Mouse (Mus musculus): ENCODE results near the gene 2310033P09Rik. TPM values are rescaled to one million over a fixed set of nuclear protein-coding genes. Genes with fewer than 3 reads are reported as not detected.

Gene 2310033P09Rik
- polyA plus RNA-seq, 1 experiment from 2014 or later = 32.9 TPM

- Histone ChIP-seq H3K9me3 (ENCODE audit: low read depth, low read length) (no peaks in the 10 kb centered on the region), H3K36me3 (ENCODE audit: insufficient read depth) (no peaks in the 10 kb centered on the region), H3K27ac (ENCODE audit: low read depth) (peak overlapping the region; percentile 100), H3K27me3 (ENCODE audit: insufficient read depth, low read length) (no peaks in the 10 kb centered on the region), H3K4me2 (peak overlapping the region; percentile 69), H3K4me1 (ENCODE audit: insufficient read depth) (peaks cover 5% of the 10 kb centered on the region), H3K4me3 (ENCODE audit: low read depth, low read length) (peak overlapping the region; percentile 70), H3K9ac (peak overlapping the region; percentile 92)
- 73% methylated on average over 9 of the region's 9 CpGs for WGBS
- ATAC-seq (ENCODE audit: insufficient read depth) (no peak), DNase-seq (no peak)
- no peak for TF ChIP-seq CTCF (IDR thresholded peaks at IDR 0.05; ENCODE audit: low read depth)
Measured at GRCm38 (mm10) chr11:59164384-59164783, 43.7 kb upstream of the 2310033P09Rik start.

GRCm38 (mm10) chr11:59165616-59166241 is 42.4 kb upstream of the 2310033P09Rik start:
- ATAC-seq (ENCODE audit: insufficient read depth) (no peak), DNase-seq (peak; percentile 53)
- TF ChIP-seq CTCF (IDR thresholded peaks at IDR 0.05; ENCODE audit: low read depth) = no peak
- Histone ChIP-seq H3K4me3 (ENCODE audit: low read depth, low read length) (no peak overlapping the region), H3K36me3 (ENCODE audit: insufficient read depth) (no peaks in the 10 kb centered on the region), H3K27me3 (ENCODE audit: insufficient read depth, low read length) (no peaks in the 10 kb centered on the region), H3K4me2 (no peak overlapping the region), H3K27ac (ENCODE audit: low read depth) (0 out of 2 replicates have a peak overlapping the region, but pooled peaks have one; percentile 27), H3K4me1 (ENCODE audit: insufficient read depth) (peaks cover 5% of the 10 kb centered on the region), H3K9ac (no peak overlapping the region), H3K9me3 (ENCODE audit: low read depth, low read length) (no peaks in the 10 kb centered on the region)
- WGBS = 38% methylated on average over 2 of the region's 2 CpGs

GRCm38 (mm10) chr11:59169807-59170206 is 38.3 kb upstream of the 2310033P09Rik start:
- WGBS = 29% methylated on average over 3 of the region's 3 CpGs
- Histone ChIP-seq H3K27ac (ENCODE audit: low read depth) (no peak overlapping the region), H3K9me3 (ENCODE audit: low read depth, low read length) (no peaks in the 10 kb centered on the region), H3K27me3 (ENCODE audit: insufficient read depth, low read length) (peaks cover 8% of the 10 kb centered on the region), H3K4me1 (ENCODE audit: insufficient read depth) (no peaks in the 10 kb centered on the region), H3K36me3 (ENCODE audit: insufficient read depth) (no peaks in the 10 kb centered on the region), H3K4me2 (no peak overlapping the region), H3K9ac (no peak overlapping the region), H3K4me3 (ENCODE audit: low read depth, low read length) (no peak overlapping the region)
- DNase-seq (no peak), ATAC-seq (ENCODE audit: insufficient read depth) (no peak)
- TF ChIP-seq CTCF (IDR thresholded peaks at IDR 0.05; ENCODE audit: low read depth) = no peak

- no peak overlapping the region for H3K9ac ChIP-seq
- no peaks in the 10 kb centered on the region for H3K9me3 ChIP-seq (ENCODE audit: low read depth, low read length)
- H3K27ac ChIP-seq (ENCODE audit: low read depth) = no peak overlapping the region
- H3K4me3 ChIP-seq (ENCODE audit: low read depth, low read length) = no peak overlapping the region
- WGBS = 65% methylated on average over 4 of the region's 4 CpGs
- H3K4me2 ChIP-seq = no peak overlapping the region
- no peaks in the 10 kb centered on the region for H3K4me1 ChIP-seq (ENCODE audit: insufficient read depth)
- H3K27me3 ChIP-seq (ENCODE audit: insufficient read depth, low read length) = peaks cover 15% of the 10 kb centered on the region
- no peak for ATAC-seq (ENCODE audit: insufficient read depth)
- no peak for DNase-seq
- no peaks in the 10 kb centered on the region for H3K36me3 ChIP-seq (ENCODE audit: insufficient read depth)
- no peak for TF ChIP-seq CTCF (IDR thresholded peaks at IDR 0.05; ENCODE audit: low read depth)
Measured at GRCm38 (mm10) chr11:59170549-59170948, 37.6 kb upstream of the 2310033P09Rik start.

- H3K4me3 ChIP-seq (ENCODE audit: low read depth, low read length) = no peak overlapping the region
- no peak overlapping the region for H3K4me2 ChIP-seq
- no peaks in the 10 kb centered on the region for H3K36me3 ChIP-seq (ENCODE audit: insufficient read depth)
- no peaks in the 10 kb centered on the region for H3K4me1 ChIP-seq (ENCODE audit: insufficient read depth)
- no peak overlapping the region for H3K27ac ChIP-seq (ENCODE audit: low read depth)
- peaks cover 49% of the 10 kb centered on the region for H3K27me3 ChIP-seq (ENCODE audit: insufficient read depth, low read length)
- TF ChIP-seq CTCF (IDR thresholded peaks at IDR 0.05; ENCODE audit: low read depth) = no peak
- ATAC-seq (ENCODE audit: insufficient read depth) = no peak
- H3K9ac ChIP-seq = no peak overlapping the region
- H3K9me3 ChIP-seq (ENCODE audit: low read depth, low read length) = no peaks in the 10 kb centered on the region
- 53% methylated on average over 6 of the region's 6 CpGs for WGBS
- no peak for DNase-seq
Measured at GRCm38 (mm10) chr11:59174189-59174838, 33.8 kb upstream of the 2310033P09Rik start.

GRCm38 (mm10) chr11:59176475-59176874 is 31.6 kb upstream of the 2310033P09Rik start:
- Histone ChIP-seq H3K4me3 (ENCODE audit: low read depth, low read length) (peak overlapping the region; percentile 25), H3K9me3 (ENCODE audit: low read depth, low read length) (no peaks in the 10 kb centered on the region), H3K27me3 (ENCODE audit: insufficient read depth, low read length) (peaks cover 49% of the 10 kb centered on the region), H3K36me3 (ENCODE audit: insufficient read depth) (no peaks in the 10 kb centered on the region), H3K4me2 (peak overlapping the region; percentile 43; the same call in 1 of the 2 replicates), H3K4me1 (ENCODE audit: insufficient read depth) (no peaks in the 10 kb centered on the region), H3K27ac (ENCODE audit: low read depth) (no peak overlapping the region), H3K9ac (no peak overlapping the region)
- ATAC-seq (ENCODE audit: insufficient read depth) (no peak), DNase-seq (peak; percentile 34)
- 3% methylated on average over 48 of the region's 48 CpGs for WGBS
- TF ChIP-seq CTCF (IDR thresholded peaks at IDR 0.05; ENCODE audit: low read depth) = no peak

GRCm38 (mm10) chr11:59176921-59177320 is 31.2 kb upstream of the 2310033P09Rik start:
- Histone ChIP-seq H3K4me3 (ENCODE audit: low read depth, low read length) (peak overlapping the region; percentile 25), H3K9ac (no peak overlapping the region), H3K36me3 (ENCODE audit: insufficient read depth) (no peaks in the 10 kb centered on the region), H3K9me3 (ENCODE audit: low read depth, low read length) (no peaks in the 10 kb centered on the region), H3K4me2 (peak overlapping the region; percentile 43; the same call in 1 of the 2 replicates), H3K27ac (ENCODE audit: low read depth) (no peak overlapping the region), H3K4me1 (ENCODE audit: insufficient read depth) (no peaks in the 10 kb centered on the region), H3K27me3 (ENCODE audit: insufficient read depth, low read length) (peaks cover 49% of the 10 kb centered on the region)
- WGBS = 7% methylated on average over 34 of the region's 34 CpGs
- DNase-seq (no peak), ATAC-seq (ENCODE audit: insufficient read depth) (peak; percentile 43; the same call in 1 of the 2 replicates)
- no peak for TF ChIP-seq CTCF (IDR thresholded peaks at IDR 0.05; ENCODE audit: low read depth)
